Mouse (Mus musculus): ENCODE results near the gene 2010111I01Rik. TPM values are rescaled to one million over a fixed set of nuclear protein-coding genes. Genes with fewer than 3 reads are reported as not detected.

Gene 2010111I01Rik
- polyA plus RNA-seq, 1 experiment from 2014 or later: 114 TPM

DNA sequence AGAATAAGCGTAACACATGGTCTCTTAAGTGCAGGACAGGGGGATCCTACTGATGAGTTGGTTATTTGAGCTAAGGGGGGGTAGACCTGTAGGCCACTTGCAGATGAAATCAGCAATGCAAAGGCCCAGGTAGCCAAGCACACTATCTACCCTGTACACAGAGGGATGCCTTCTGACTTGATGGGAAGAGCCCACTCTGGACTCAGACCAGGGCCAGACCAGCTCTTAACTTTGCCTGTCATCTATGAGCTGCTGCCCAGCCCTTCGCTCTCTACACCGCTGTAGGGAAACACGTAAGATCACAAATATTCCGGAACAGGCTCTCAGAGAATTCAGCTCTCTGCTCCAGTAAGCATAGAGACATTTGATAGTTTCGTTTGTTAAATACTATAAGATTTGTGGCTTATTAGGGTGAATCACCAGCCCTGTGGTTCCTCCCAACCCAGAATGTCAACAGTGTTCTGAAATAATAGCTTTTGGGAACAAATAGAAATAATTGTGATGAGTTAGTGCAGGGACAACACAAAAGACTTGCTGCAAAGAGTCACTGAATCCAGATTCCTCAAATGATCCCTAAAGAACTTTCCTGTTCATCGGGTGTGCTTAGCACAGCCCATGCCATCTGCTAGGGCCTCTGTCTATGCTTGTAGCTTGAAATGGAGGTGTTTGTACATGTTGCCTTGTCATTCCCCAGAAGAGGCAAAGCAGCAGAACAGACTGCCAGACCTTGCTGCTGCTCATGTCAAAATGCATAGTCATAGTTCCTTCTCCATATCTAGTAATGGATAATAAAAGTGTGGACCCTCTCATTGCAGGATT is 123.4 kb downstream of the 2010111I01Rik start:
- Histone ChIP-seq H3K4me3 (replicated peaks) (no peak overlapping the region), H3K9ac (no peak overlapping the region), H3K36me3 (no peaks in the 10 kb centered on the region), H3K9me3 (no peaks in the 10 kb centered on the region), H3K27me3 (replicated peaks) (no peaks in the 10 kb centered on the region), H3K4me1 (0 out of 2 replicates have a peak, but pooled peaks cover 4% of the 10 kb centered on the region), H3K4me2 (no peak overlapping the region), H3K27ac (peak overlapping the region; percentile 70)
- 85% methylated on average over 7 of the region's 7 CpGs for WGBS
- ATAC-seq (ENCODE audit: insufficient read depth, low FRiP score, low read depth): peak; percentile 48; the same call in 1 of the 2 replicates

DNA sequence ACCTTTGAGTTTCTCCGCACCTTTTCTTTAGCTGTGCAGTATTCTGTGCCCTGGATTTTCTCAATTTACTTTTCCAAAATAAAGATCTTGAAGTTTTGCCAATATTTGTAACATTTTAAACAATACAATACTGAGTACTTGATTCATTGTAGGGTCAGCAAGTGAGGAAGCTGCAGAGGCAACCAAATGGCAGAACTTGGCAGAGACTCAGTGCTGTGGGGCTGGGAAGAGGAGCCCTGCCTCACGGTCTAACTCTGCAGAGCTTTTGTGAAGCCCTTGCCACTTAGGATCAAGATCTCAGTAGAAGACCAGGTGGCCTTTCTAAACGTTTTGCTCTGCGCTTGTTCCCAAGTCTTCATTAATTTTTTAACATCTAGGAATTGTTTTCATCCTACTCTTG is 124.8 kb downstream of the 2010111I01Rik start:
- H3K4me1 ChIP-seq: peaks cover 9% of the 10 kb centered on the region; the same call in 1 of the 2 replicates
- H3K36me3 ChIP-seq: no peaks in the 10 kb centered on the region
- no peak for ATAC-seq (ENCODE audit: insufficient read depth, low FRiP score, low read depth)
- no peak overlapping the region for H3K9ac ChIP-seq
- H3K27me3 ChIP-seq (replicated peaks): no peaks in the 10 kb centered on the region
- H3K9me3 ChIP-seq: no peaks in the 10 kb centered on the region
- H3K27ac ChIP-seq: peak overlapping the region; percentile 60
- no peak overlapping the region for H3K4me3 ChIP-seq (replicated peaks)
- no peak overlapping the region for H3K4me2 ChIP-seq
- 36% methylated on average over 4 of the region's 4 CpGs for WGBS

DNA sequence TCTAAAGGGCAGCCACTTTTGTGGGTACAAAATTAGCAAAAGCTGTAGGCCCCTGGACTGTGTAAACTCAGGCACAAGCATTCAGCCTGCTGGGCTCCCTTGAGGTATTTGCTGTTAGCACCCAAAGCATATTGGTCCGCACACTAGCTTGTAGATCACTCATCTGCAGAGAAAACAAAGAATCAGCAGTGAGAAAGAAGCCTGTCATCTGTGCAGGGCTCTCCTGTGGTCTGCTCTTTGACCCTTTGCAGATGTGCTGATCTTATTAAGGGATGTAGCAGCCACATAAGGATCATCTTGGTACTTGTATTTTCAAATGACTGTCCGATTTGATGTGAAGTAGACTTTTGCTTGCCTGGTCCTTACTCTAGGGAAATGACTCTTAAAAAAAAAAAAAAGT is 126.6 kb downstream of the 2010111I01Rik start:
- no peak overlapping the region for H3K4me3 ChIP-seq (replicated peaks)
- no peak overlapping the region for H3K4me2 ChIP-seq
- no peak overlapping the region for H3K9ac ChIP-seq
- no peaks in the 10 kb centered on the region for H3K27me3 ChIP-seq (replicated peaks)
- H3K4me1 ChIP-seq: peaks cover 19% of the 10 kb centered on the region
- 70% methylated on average over 2 of the region's 2 CpGs for WGBS
- ATAC-seq (ENCODE audit: insufficient read depth, low FRiP score, low read depth): no peak
- no peaks in the 10 kb centered on the region for H3K9me3 ChIP-seq
- H3K36me3 ChIP-seq: no peaks in the 10 kb centered on the region
- H3K27ac ChIP-seq: peak overlapping the region; percentile 37; the same call in 1 of the 2 replicates

DNA sequence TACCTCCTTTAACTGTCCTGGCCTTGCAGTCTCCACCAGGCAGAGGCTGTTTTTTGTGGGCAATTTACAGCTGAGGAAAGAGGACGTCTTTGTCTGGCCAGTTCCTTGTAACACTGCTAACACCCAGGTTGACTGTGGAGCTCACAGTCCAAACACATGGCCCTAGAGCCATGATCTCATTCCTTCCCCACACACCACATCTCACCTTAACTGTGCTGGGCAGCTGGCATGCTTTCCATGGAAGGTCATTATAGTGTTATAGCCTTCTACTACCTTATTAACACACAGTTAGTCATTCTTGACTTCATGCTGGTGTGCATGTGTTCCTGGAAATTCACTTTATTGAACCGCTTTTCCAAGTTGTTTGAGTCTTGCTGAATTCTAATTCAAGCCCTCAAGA is 127.6 kb downstream of the 2010111I01Rik start:
- Histone ChIP-seq H3K9me3 (no peaks in the 10 kb centered on the region), H3K9ac (no peak overlapping the region), H3K36me3 (no peaks in the 10 kb centered on the region), H3K27me3 (replicated peaks) (no peaks in the 10 kb centered on the region), H3K4me1 (peaks cover 19% of the 10 kb centered on the region), H3K4me3 (replicated peaks) (no peak overlapping the region), H3K4me2 (no peak overlapping the region), H3K27ac (no peak overlapping the region)
- WGBS: 80% methylated on average over 2 of the region's 2 CpGs
- no peak for ATAC-seq (ENCODE audit: insufficient read depth, low FRiP score, low read depth)

DNA sequence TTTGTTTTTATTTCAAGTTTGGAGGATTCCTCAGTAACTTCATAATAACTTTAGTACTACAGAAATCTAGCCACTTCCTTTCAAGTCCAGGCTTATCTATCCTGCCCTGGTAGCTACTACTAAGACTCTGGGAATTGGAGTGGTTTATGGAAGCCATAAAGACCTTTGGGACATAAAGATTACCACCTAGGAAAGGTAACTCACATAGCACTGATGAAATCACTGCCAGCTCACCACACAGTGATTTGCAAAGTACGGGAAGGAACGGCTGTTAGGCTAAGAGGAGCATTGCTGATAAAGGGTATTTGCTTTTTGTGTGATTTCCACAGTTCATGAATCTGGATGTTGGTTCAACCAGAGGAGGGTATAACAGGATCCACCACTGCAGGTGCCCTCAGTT is 128.2 kb downstream of the 2010111I01Rik start:
- 72% methylated on average over 2 of the region's 2 CpGs for WGBS
- no peak overlapping the region for H3K4me3 ChIP-seq (replicated peaks)
- peaks cover 19% of the 10 kb centered on the region for H3K4me1 ChIP-seq
- H3K4me2 ChIP-seq: no peak overlapping the region
- no peaks in the 10 kb centered on the region for H3K36me3 ChIP-seq
- H3K9ac ChIP-seq: no peak overlapping the region
- H3K9me3 ChIP-seq: no peaks in the 10 kb centered on the region
- no peak overlapping the region for H3K27ac ChIP-seq
- H3K27me3 ChIP-seq (replicated peaks): no peaks in the 10 kb centered on the region
- ATAC-seq (ENCODE audit: insufficient read depth, low FRiP score, low read depth): no peak

DNA sequence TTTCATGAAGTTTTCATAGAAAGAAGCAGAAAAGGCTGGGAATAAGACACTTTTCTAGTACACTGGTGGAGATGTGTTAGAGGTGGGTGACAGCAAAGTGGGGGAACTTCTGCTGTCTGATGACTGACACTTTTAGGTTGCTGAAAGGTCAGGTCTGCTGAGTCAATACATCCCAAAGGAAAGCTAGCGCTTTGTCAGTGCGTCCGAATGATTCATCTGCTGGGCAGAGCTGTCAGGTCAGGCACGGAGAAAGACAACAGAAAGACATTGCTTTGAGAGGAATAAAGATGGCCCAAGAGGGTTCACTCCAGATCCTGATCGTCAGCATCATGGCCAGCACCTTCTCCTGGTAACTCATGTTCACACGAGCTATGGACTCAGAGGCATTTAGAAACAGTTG is 128.9 kb downstream of the 2010111I01Rik start:
- Histone ChIP-seq H3K27ac (no peak overlapping the region), H3K4me3 (replicated peaks) (no peak overlapping the region), H3K9ac (no peak overlapping the region), H3K4me2 (no peak overlapping the region), H3K9me3 (no peaks in the 10 kb centered on the region), H3K27me3 (replicated peaks) (no peaks in the 10 kb centered on the region), H3K4me1 (peaks cover 21% of the 10 kb centered on the region), H3K36me3 (no peaks in the 10 kb centered on the region)
- ATAC-seq (ENCODE audit: insufficient read depth, low FRiP score, low read depth): no peak
- 78% methylated on average over 6 of the region's 6 CpGs for WGBS

DNA sequence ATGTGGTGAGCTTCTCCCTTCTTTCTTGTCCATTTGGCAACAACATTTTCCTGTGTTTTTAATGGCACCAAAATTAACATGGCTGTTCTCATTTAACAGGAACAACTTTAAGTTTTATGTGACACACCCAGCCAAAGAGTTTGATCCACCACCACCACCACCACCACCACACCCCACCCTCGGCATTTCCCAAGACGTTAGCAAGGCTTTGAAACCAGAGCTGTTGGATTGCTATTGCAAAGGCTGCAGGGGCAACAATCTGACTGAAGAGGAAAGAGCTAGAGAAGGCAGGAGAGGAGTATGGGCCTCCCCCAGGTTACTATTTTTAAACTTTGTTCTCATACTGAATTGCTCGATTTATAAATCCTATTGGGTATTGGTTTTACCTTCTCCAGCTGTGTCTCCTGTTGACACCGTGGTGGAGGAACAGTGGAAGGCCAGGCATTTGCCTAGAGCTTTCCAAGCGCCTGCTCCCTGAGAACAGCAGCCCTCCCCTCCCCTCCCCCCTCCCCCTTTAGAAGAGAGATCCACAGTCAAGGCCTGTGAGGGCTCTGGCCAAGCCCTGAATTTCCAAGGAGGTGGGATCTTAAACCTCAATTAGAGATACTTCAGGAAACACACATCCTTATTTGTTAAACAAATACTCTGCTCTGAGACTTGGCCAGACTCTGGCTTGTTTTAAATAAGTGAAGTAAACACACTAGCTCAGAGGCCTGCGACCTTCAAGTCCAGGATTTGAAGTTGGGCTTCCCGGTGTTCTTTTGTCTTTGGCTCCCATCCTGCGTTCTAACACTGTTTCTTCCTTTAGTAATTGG is 129.8 kb downstream of the 2010111I01Rik start:
- Histone ChIP-seq H3K36me3 (no peaks in the 10 kb centered on the region), H3K27ac (peak overlapping the region; percentile 61), H3K9ac (no peak overlapping the region), H3K9me3 (no peaks in the 10 kb centered on the region), H3K4me2 (no peak overlapping the region), H3K4me3 (replicated peaks) (no peak overlapping the region), H3K27me3 (replicated peaks) (no peaks in the 10 kb centered on the region), H3K4me1 (peaks cover 20% of the 10 kb centered on the region)
- no peak for ATAC-seq (ENCODE audit: insufficient read depth, low FRiP score, low read depth)
- 22% methylated on average over 8 of the region's 8 CpGs for WGBS

DNA sequence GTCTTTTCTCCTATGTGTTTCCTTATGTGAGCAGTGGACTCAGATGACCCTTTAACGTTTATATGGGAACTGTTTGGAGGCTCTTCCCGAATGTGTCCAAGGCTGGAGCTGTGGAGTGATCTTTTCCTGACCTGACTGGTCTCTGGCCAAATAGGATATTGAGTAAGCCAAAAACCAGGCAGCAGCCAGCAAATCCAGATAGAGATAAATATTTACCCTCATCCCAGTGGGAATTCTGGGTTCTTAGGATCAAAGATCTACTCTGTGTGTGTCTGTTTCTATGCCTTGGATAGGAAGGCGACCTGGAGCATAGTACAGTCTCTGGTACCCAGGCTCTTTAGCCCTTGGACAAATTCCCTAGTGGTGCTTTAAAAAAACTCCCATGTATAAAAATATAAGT is 132.1 kb downstream of the 2010111I01Rik start:
- Histone ChIP-seq H3K36me3 (no peaks in the 10 kb centered on the region), H3K27me3 (replicated peaks) (no peaks in the 10 kb centered on the region), H3K9ac (no peak overlapping the region), H3K27ac (peak overlapping the region; percentile 77; the same call in 1 of the 2 replicates), H3K4me2 (no peak overlapping the region), H3K4me1 (peaks cover 17% of the 10 kb centered on the region), H3K9me3 (no peaks in the 10 kb centered on the region), H3K4me3 (replicated peaks) (no peak overlapping the region)
- 29% methylated on average over 3 of the region's 3 CpGs for WGBS
- peak; percentile 72 for ATAC-seq (ENCODE audit: insufficient read depth, low FRiP score, low read depth)

DNA sequence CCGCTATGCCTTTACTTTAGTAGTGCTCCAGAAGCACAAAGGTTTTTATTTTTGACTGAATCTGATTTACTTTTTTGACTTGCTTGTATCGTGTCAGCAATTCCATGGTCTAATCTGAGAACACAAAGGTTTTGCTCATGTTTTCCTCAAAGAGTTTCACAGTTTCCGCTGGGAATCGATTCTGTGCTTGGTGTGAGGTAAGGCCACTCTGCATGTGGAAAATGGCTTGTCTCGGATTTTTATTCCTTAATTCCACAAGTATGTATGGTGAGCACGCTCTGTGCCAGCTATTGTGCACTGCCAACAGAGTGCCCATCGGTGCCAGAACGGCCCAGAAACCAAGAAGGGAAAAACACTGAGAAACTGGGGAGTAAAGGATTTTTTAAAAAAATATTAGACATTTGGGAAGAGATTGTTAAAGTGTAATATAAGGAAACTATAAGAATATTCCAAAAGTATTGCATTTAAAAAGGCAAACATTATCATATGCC is 132.8 kb downstream of the 2010111I01Rik start:
- no peak for ATAC-seq (ENCODE audit: insufficient read depth, low FRiP score, low read depth)
- H3K27me3 ChIP-seq (replicated peaks): no peaks in the 10 kb centered on the region
- H3K4me1 ChIP-seq: peaks cover 20% of the 10 kb centered on the region
- H3K4me2 ChIP-seq: no peak overlapping the region
- no peaks in the 10 kb centered on the region for H3K9me3 ChIP-seq
- H3K27ac ChIP-seq: peak overlapping the region; percentile 77
- H3K9ac ChIP-seq: no peak overlapping the region
- no peak overlapping the region for H3K4me3 ChIP-seq (replicated peaks)
- no peaks in the 10 kb centered on the region for H3K36me3 ChIP-seq
- 83% methylated on average over 8 of the region's 8 CpGs for whole genome bisulfite sequencing

DNA sequence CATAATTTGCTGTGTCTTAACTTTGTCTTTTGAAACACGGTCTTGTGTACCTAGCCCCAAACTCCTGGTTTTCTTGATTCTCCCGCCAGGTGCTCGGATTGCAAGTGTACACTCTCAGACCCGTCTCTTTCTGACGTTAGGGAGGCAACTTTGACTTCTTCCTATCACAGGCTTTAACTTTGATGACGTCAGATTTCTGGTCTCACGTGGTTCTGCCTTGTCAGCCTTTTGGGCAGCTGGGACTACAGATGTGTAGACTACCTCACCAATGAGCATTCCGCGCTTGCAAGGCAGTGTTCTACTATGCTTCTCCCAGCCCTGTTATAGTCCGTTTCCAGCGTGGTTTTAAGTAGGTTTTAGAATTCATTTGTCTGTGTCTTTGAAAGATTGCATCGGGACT is 137.1 kb downstream of the 2010111I01Rik start:
- Histone ChIP-seq H3K27ac (no peak overlapping the region), H3K4me2 (no peak overlapping the region), H3K36me3 (no peaks in the 10 kb centered on the region), H3K9me3 (no peaks in the 10 kb centered on the region), H3K4me3 (replicated peaks) (no peak overlapping the region), H3K27me3 (replicated peaks) (no peaks in the 10 kb centered on the region), H3K4me1 (peaks cover 12% of the 10 kb centered on the region; the same call in 1 of the 2 replicates), H3K9ac (no peak overlapping the region)
- no peak for ATAC-seq (ENCODE audit: insufficient read depth, low FRiP score, low read depth)
- WGBS: 60% methylated on average over 12 of the region's 12 CpGs

DNA sequence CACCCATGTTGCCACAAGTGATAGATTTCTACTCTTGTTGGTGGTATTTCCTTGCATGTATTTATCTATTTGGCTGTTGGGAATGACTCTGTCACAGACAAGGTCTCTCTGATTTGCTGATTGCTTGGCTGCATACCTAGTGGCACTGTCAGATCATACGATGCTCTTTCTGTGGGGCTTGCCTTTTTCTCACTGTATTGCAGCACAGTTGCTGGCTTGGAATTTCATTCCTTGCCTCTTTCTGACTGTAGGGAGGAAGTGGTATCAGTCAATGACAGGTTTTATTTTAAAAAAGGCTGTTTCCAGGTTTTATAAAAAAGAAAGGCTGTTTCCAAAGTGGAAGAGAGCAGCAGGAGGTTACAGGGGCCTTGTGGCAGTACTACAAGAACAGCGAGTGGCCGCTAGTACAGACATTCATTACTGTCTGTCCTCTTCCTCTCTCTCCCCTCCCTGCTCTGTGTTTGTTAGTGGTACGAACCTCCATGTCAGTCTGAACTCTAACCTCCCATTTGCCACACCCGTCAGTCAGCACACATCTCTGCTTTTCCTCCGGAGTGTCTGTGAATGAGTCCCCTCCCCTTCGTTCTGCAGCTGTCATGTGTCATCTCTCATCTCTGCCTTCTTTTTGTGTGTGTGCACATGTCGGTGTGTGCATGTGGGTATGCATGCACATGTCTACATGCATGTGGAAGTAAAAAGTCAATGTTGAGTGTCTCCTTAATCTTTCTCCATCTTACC is 138.3 kb downstream of the 2010111I01Rik start:
- no peaks in the 10 kb centered on the region for H3K9me3 ChIP-seq
- no peaks in the 10 kb centered on the region for H3K27me3 ChIP-seq (replicated peaks)
- H3K27ac ChIP-seq: peak overlapping the region; percentile 21; the same call in 1 of the 2 replicates
- H3K4me1 ChIP-seq: peaks cover 12% of the 10 kb centered on the region; the same call in 1 of the 2 replicates
- H3K9ac ChIP-seq: no peak overlapping the region
- no peak overlapping the region for H3K4me2 ChIP-seq
- no peak for ATAC-seq (ENCODE audit: insufficient read depth, low FRiP score, low read depth)
- H3K36me3 ChIP-seq: no peaks in the 10 kb centered on the region
- H3K4me3 ChIP-seq (replicated peaks): no peak overlapping the region
- 38% methylated on average over 8 of the region's 8 CpGs for WGBS

All from stomach, embryonic 15.5 days (tissue).